Mouse (Mus musculus) liver, adult 2 months (tissue): ENCODE measurements around the gene Trpm5.

Experiments used
- CTCF ChIP-seq: fragments of 200-500 bp; IDR thresholded peaks from 2 replicates; pipeline ENCODE4 v1.5.1; 2011; ENCODE audit warnings: low read depth, low read length, control low read depth
- POLR2A ChIP-seq: fragments of 200-500 bp; IDR thresholded peaks from 2 replicates; pipeline ENCODE4 v1.6.1; 2011; ENCODE audit warnings: low read length, control low read depth; ENCODE audit not compliant: insufficient read depth; ENCODE audit errors: extremely low read depth

GRCm38 (mm10) chr7:143124902-143125301 is 30.5 kb upstream of the Trpm5 start:
- TF ChIP-seq POLR2A (no peak), CTCF (no peak)
